Mouse (Mus musculus) MEL (cell line): ENCODE measurements around the gene Hsd11b2.
A peak's percentile ranks its signal among the peaks of the same experiment; 100 is the strongest.

Source experiments
- CHD2 ChIP-seq: IDR thresholded peaks from 2 replicates; pipeline ENCODE4 v1.6.1; 2011; ENCODE audit warnings: low read length, improper control_type of control experiment
- CTCF ChIP-seq, 3 experiments: IDR thresholded peaks in 2 of 3; conservative IDR thresholded peaks in 1 of 3; 2 replicates each; pipeline ENCODE4 v1.5.1; 2011 to 2012; ENCODE audit warnings: low read length in 3 of 3, low read depth in 2 of 3, mild to moderate bottlenecking in 2 of 3, improper control_type of control experiment in 1 of 3, inconsistent platforms in 1 of 3, mixed read lengths in 1 of 3, moderate library complexity in 1 of 3; ENCODE audit not compliant: control insufficient read depth in 1 of 3, insufficient read depth in 1 of 3, poor library complexity in 1 of 3, severe bottlenecking in 1 of 3
- EP300 ChIP-seq, 2 experiments: IDR thresholded peaks; 2 replicates each; pipeline ENCODE4 v1.6.1; 2011; ENCODE audit warnings: improper control_type of control experiment in 2 of 2, low read length in 2 of 2, low read depth in 1 of 2, mild to moderate bottlenecking in 1 of 2
- GABPA ChIP-seq: IDR thresholded peaks from 2 replicates; pipeline ENCODE4 v1.6.1; 2012; ENCODE audit warnings: low read depth, mild to moderate bottlenecking, inconsistent platforms, low read length, improper control_type of control experiment, moderate library complexity
- HCFC1 ChIP-seq: IDR thresholded peaks from 2 replicates; pipeline ENCODE4 v1.6.1; 2012; ENCODE audit warnings: low read depth, mild to moderate bottlenecking, inconsistent platforms, low read length, improper control_type of control experiment, moderate library complexity
- JUND ChIP-seq: IDR thresholded peaks from 2 replicates; pipeline ENCODE4 v1.6.1; 2011; ENCODE audit warnings: low read depth, mild to moderate bottlenecking, improper control_type of control experiment, low read length
- NELFE ChIP-seq: IDR thresholded peaks from 2 replicates; pipeline ENCODE4 v1.6.1; 2011; ENCODE audit warnings: low read depth, low read length, improper control_type of control experiment
- POLR2A ChIP-seq, 2 experiments: IDR thresholded peaks; 2 replicates each; pipeline ENCODE4 v1.6.1; 2011 to 2012; ENCODE audit warnings: low read length in 2 of 2, mild to moderate bottlenecking in 2 of 2, control low read depth in 1 of 2, improper control_type of control experiment in 1 of 2, low read depth in 1 of 2, moderate library complexity in 1 of 2; ENCODE audit not compliant: control insufficient read depth in 1 of 2, insufficient read depth in 1 of 2, poor library complexity in 1 of 2
- POLR2AphosphoS2 ChIP-seq: IDR thresholded peaks from 2 replicates; pipeline ENCODE4 v1.6.1; 2011; ENCODE audit warnings: low read length, improper control_type of control experiment
- RAD21 ChIP-seq: IDR thresholded peaks from 2 replicates; pipeline ENCODE4 v1.6.1; 2011; ENCODE audit warnings: mild to moderate bottlenecking, low read depth, low read length, improper control_type of control experiment
- USF1 ChIP-seq: IDR thresholded peaks from 2 replicates; pipeline ENCODE4 v1.6.1; 2014; ENCODE audit warnings: low read depth, mild to moderate bottlenecking, inconsistent platforms, low read length, improper control_type of control experiment, moderate library complexity
- ZC3H11A ChIP-seq: IDR thresholded peaks from 2 replicates; pipeline ENCODE4 v1.6.1; 2012; ENCODE audit warnings: low read depth, mild to moderate bottlenecking, inconsistent platforms, low read length, improper control_type of control experiment
- ZMIZ1 ChIP-seq: IDR thresholded peaks from 2 replicates; pipeline ENCODE4 v1.6.1; 2012; ENCODE audit warnings: low read depth, mild to moderate bottlenecking, inconsistent platforms, low read length, improper control_type of control experiment, moderate library complexity
- ZNF384 ChIP-seq: IDR thresholded peaks from 2 replicates; pipeline ENCODE4 v1.6.1; 2012; ENCODE audit warnings: low read depth, mild to moderate bottlenecking, inconsistent platforms, low read length, improper control_type of control experiment

GRCm38 (mm10) chr8:105509997-105510735, 8.4 kb upstream of the Hsd11b2 start:
- TF ChIP-seq ZNF384 (no peak), POLR2A (IDR thresholded peaks at IDR 0.05; ENCODE audit: control insufficient read depth in 1 of 2, insufficient read depth in 1 of 2, low read depth in 1 of 2, low read length in 2 of 2, poor library complexity in 1 of 2) (no peak), RAD21 (no peak), CHD2 (no peak), ZC3H11A (no peak), POLR2AphosphoS2 (no peak), HCFC1 (no peak), GABPA (no peak), CTCF (IDR thresholded peaks at IDR 0.05 in 2 of 3, conservative IDR thresholded peaks at IDR 0.05 in 1 of 3; ENCODE audit: control insufficient read depth in 1 of 3, insufficient read depth in 1 of 3, low read depth in 2 of 3, low read length in 3 of 3, poor library complexity in 1 of 3, severe bottlenecking in 1 of 3) (no peak), JUND (no peak), USF1 (no peak), NELFE (no peak), ZMIZ1 (0 out of 2 replicates have a peak, but pooled peaks have one; percentile 22), EP300 (IDR thresholded peaks at IDR 0.05; ENCODE audit: low read depth in 1 of 2, low read length in 2 of 2) (no peak)
